Mouse (Mus musculus) lung, embryonic 15.5 days (tissue): ENCODE measurements around the gene Rhd. TPM values are rescaled to one million over a fixed set of nuclear protein-coding genes. Genes with fewer than 3 reads are reported as not detected.
"Not testable (repeated sequence)": the region's sequence is repeated elsewhere in the genome, so short reads cannot be mapped to it uniquely, and the experiment has no call there.

Experiments used
- ATAC-seq: fragments of 200-750 bp; cut with Nextera tagmentation; 2 replicates; pipeline ENCODE4 v1.8.0; 2017; ENCODE audit warnings: moderate number of reproducible peaks, borderline replicate concordance; ENCODE audit not compliant: low FRiP score, low TSS enrichment; ENCODE audit errors: extremely low read depth
- H3K27ac ChIP-seq: fragments of 300-500 bp; sonication (generic); 2 replicates; pipeline ENCODE4 v1.5.1; 2015; ENCODE audit warnings: moderate library complexity, mild to moderate bottlenecking, inconsistent platforms
- H3K27me3 ChIP-seq: fragments of 300-500 bp; sonication (generic); 2 replicates; pipeline ENCODE4 v1.6.1; 2015; ENCODE audit warnings: inconsistent platforms
- H3K36me3 ChIP-seq: fragments of 300-500 bp; sonication (generic); 2 replicates; pipeline ENCODE4 v1.6.1; 2015; ENCODE audit warnings: inconsistent platforms
- H3K4me1 ChIP-seq: fragments of 300-500 bp; sonication (generic); 2 replicates; pipeline ENCODE4 v1.6.1; 2015; ENCODE audit warnings: inconsistent platforms
- H3K4me2 ChIP-seq: fragments of 300-500 bp; sonication (generic); 2 replicates; pipeline ENCODE4 v1.6.1; 2015; ENCODE audit warnings: inconsistent platforms, mild to moderate bottlenecking, moderate library complexity
- H3K4me3 ChIP-seq: fragments of 300-500 bp; sonication (generic); 2 replicates; pipeline ENCODE4 v1.5.1; 2015; ENCODE audit warnings: mild to moderate bottlenecking, inconsistent platforms
- H3K9ac ChIP-seq: fragments of 300-500 bp; sonication (generic); 2 replicates; pipeline ENCODE4 v1.6.1; 2015; ENCODE audit warnings: inconsistent platforms
- H3K9me3 ChIP-seq: fragments of 300-500 bp; sonication (generic); 2 replicates; pipeline ENCODE4 v1.6.1; 2016; ENCODE audit warnings: inconsistent platforms
- WGBS: fragments of 180-500 bp; shearing (Covaris S2); methylation state at CpG from one replicate; pipeline ENCODE4 v1.1.7; 2015; 5-methylcytosine and 5-hydroxymethylcytosine counted together
- polyA plus RNA-seq: library from polyadenylated mRNA; unstranded; fragments of >200 nt; fragmentation: Nextera tagmentation; extraction: Ambion mirVana; gene quantifications from 2 replicates; pipeline ENCODE4 v1.2.1, GENCODE M21; 2015

Rhd gene
- polyA plus RNA-seq, 1 experiment from 2014 or later: 2.3 TPM

GRCm38 (mm10) chr4:134876171-134876570 lies 11.8 kb downstream of the Rhd start:
- Histone ChIP-seq H3K36me3 (no peaks in the 10 kb centered on the region), H3K4me2 (no peak overlapping the region), H3K4me1 (peaks cover 15% of the 10 kb centered on the region), H3K9me3 (no peaks in the 10 kb centered on the region), H3K4me3 (no peak overlapping the region), H3K27ac (no peak overlapping the region), H3K9ac (no peak overlapping the region), H3K27me3 (no peaks in the 10 kb centered on the region)
- ATAC-seq: no peak
- WGBS: 69% methylated on average over 9 of the region's 9 CpGs

DNA sequence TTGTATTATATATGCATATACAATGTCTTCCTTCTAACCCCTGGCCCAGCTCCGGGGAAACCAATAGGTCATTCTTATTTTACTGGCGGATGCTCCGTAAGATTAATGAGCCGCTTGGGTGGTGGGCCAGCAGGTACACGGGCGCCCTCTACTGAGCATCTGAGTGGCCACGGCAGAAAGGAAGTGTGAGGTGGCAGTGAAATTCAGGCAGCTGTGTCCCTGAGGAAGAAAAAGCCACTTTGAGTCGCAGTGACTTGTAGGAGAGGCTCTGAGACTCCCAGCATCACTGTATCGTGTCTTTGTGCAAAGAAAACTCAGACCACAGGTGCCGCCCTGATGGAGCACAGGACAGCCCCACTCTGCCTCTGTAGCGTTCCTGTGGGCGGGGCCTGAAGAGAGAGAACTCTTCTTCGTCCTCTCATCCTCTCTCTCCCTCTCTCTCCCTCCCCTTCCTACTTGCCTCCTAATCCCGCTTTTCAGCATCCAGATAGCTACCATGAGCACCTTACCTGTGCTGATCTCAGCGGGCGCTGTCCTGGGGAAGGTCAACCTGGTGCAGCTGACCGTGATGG lies 15.2 kb downstream of the Rhd start:
- H3K4me2 ChIP-seq: peak overlapping the region; percentile 54
- peak; percentile 28; the same call in 1 of the 2 replicates for ATAC-seq
- no peaks in the 10 kb centered on the region for H3K9me3 ChIP-seq
- H3K4me1 ChIP-seq: peaks cover 8% of the 10 kb centered on the region
- no peaks in the 10 kb centered on the region for H3K36me3 ChIP-seq
- H3K27me3 ChIP-seq: no peaks in the 10 kb centered on the region
- no peak overlapping the region for H3K27ac ChIP-seq
- H3K4me3 ChIP-seq: peak overlapping the region; percentile 24
- no peak overlapping the region for H3K9ac ChIP-seq
- 4% methylated on average over 17 of the region's 17 CpGs for WGBS

DNA sequence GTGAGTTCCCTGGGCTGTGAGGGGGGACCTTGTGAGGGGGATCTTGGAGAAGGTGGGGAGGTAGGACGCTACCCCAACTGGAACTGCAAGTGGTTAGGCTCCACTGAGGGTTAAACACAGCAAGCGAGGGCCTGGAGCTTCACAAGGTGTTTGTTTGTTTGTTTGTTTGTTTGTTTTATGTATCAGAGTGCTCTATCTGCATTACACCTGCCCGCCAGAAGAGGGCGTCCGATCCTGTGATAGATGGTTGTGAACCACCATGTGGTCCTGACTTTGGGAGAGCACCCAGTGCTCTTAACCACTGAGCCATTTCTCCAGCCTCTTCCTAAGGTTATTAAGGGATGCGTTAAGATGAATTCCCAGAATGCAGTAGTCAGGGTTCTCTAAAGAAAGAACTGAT lies 15.7 kb downstream of the Rhd start:
- Histone ChIP-seq H3K9me3 (no peaks in the 10 kb centered on the region), H3K4me1 (peaks cover 8% of the 10 kb centered on the region), H3K36me3 (no peaks in the 10 kb centered on the region), H3K27me3 (no peaks in the 10 kb centered on the region), H3K9ac (no peak overlapping the region), H3K4me2 (peak overlapping the region; percentile 54), H3K4me3 (0 out of 2 replicates have a peak overlapping the region, but pooled peaks have one; percentile 24), H3K27ac (no peak overlapping the region)
- WGBS: 35% methylated on average over 6 of the region's 6 CpGs
- ATAC-seq: no peak

- 19% methylated on average over 7 of the region's 7 CpGs for WGBS
Observed at GRCm38 (mm10) chr4:134883266-134883665, 18.9 kb downstream of the Rhd start.

DNA sequence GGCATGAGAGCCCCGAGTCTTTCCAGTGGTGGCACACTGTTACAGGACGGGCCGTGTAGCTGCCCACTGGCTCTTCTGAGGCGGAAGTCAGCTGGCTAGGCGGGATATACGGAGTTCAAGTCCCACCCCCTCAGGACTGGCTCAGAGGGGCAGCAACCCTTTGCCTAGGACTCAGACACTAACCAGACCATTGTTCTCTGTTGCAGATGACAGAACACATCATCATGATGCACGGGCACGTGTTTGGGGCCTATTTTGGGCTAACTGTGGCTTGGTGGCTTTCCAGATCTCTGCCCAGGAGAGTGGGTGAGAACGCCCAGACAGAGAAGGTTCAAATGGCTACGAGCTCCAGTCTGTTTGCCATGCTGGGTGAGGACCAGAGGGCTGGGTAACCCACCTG lies 19.5 kb downstream of the Rhd start:
- WGBS: 77% methylated on average over 10 of the region's 10 CpGs
- no peak overlapping the region for H3K27ac ChIP-seq
- no peak overlapping the region for H3K4me2 ChIP-seq
- H3K4me3 ChIP-seq: no peak overlapping the region
- ATAC-seq: no peak
- peaks cover 8% of the 10 kb centered on the region for H3K4me1 ChIP-seq
- no peaks in the 10 kb centered on the region for H3K9me3 ChIP-seq
- no peaks in the 10 kb centered on the region for H3K36me3 ChIP-seq
- no peaks in the 10 kb centered on the region for H3K27me3 ChIP-seq
- no peak overlapping the region for H3K9ac ChIP-seq

More at GRCm38 (mm10) chr4:134883266-134883665, 18.9 kb downstream of the Rhd start:
- no peak overlapping the region for H3K4me3 ChIP-seq
- H3K36me3 ChIP-seq: no peaks in the 10 kb centered on the region
- ATAC-seq: no peak
- H3K9ac ChIP-seq: no peak overlapping the region
- no peaks in the 10 kb centered on the region for H3K9me3 ChIP-seq
- peaks cover 8% of the 10 kb centered on the region for H3K4me1 ChIP-seq
- no peak overlapping the region for H3K4me2 ChIP-seq
- no peak overlapping the region for H3K27ac ChIP-seq
- H3K27me3 ChIP-seq: no peaks in the 10 kb centered on the region

- H3K27ac ChIP-seq: no peak overlapping the region
- WGBS: 88% methylated on average over 4 of the region's 4 CpGs
- H3K4me2 ChIP-seq: no peak overlapping the region
- no peak for ATAC-seq
- H3K9ac ChIP-seq: no peak overlapping the region
- no peaks in the 10 kb centered on the region for H3K36me3 ChIP-seq
- no peaks in the 10 kb centered on the region for H3K9me3 ChIP-seq
- H3K27me3 ChIP-seq: no peaks in the 10 kb centered on the region
- H3K4me3 ChIP-seq: no peak overlapping the region
- peaks cover 5% of the 10 kb centered on the region for H3K4me1 ChIP-seq
Observed at GRCm38 (mm10) chr4:134884364-134884763, 20.0 kb downstream of the Rhd start.

DNA sequence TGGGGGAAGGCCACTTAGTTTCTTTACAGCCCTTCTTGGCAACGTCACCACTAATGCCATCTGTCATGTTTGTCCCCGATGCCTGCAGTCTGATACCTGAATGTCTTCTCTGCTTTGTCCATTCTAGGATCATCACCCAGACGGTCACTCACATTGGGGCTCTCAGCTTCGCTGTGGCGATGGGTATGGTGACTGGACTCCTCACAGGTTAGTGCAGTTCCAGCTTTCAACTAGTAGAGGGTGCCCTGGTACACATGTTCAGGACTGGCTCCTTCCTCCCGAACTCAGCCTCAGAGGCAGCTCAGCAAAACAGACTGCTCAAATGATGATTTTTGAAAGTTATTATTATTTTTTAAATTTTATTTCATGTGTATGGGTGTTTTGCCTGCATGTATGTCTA lies 27.8 kb downstream of the Rhd start:
- ATAC-seq: no peak
- Histone ChIP-seq H3K4me2 (no peak overlapping the region), H3K27ac (no peak overlapping the region), H3K4me1 (no peaks in the 10 kb centered on the region), H3K27me3 (no peaks in the 10 kb centered on the region), H3K9me3 (no peaks in the 10 kb centered on the region), H3K36me3 (peaks cover 18% of the 10 kb centered on the region), H3K4me3 (no peak overlapping the region), H3K9ac (no peak overlapping the region)
- 79% methylated on average over 6 of the region's 6 CpGs for WGBS

DNA sequence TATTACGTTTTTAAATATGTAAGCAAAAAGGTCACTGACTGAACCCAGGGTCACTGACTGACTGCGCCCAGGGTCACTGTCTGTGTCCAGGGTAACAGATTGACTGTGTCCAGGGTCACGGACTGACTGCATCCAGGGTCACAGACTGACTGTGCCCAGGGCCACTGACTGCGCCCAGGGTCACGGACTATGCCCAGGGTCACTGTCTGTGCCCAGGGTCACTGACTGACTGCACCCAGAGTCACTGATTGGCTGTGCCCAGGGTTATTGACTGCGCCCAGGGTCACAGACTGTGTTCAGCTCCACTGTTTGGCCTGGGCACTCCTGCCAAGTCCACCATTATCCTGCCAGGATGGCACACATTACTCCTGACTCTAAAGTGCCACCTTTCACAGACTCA lies 32.9 kb downstream of the Rhd start:
- H3K9ac ChIP-seq: no peak overlapping the region
- H3K4me3 ChIP-seq: no peak overlapping the region
- no peak for ATAC-seq
- whole genome bisulfite sequencing: 81% methylated on average over 6 of the region's 6 CpGs
- peaks cover 60% of the 10 kb centered on the region for H3K36me3 ChIP-seq
- no peaks in the 10 kb centered on the region for H3K27me3 ChIP-seq
- H3K4me2 ChIP-seq: no peak overlapping the region
- no peaks in the 10 kb centered on the region for H3K9me3 ChIP-seq
- H3K4me1 ChIP-seq: no peaks in the 10 kb centered on the region
- no peak overlapping the region for H3K27ac ChIP-seq

- Histone ChIP-seq H3K27ac (no peak overlapping the region), H3K4me1 (no peaks in the 10 kb centered on the region), H3K36me3 (peaks cover 87% of the 10 kb centered on the region), H3K4me2 (no peak overlapping the region), H3K4me3 (no peak overlapping the region), H3K27me3 (no peaks in the 10 kb centered on the region), H3K9me3 (no peaks in the 10 kb centered on the region), H3K9ac (no peak overlapping the region)
- 91% methylated on average over 8 of the region's 8 CpGs for WGBS
- no peak for ATAC-seq
Observed at GRCm38 (mm10) chr4:134901126-134901525, 36.8 kb downstream of the Rhd start.

- H3K4me3 ChIP-seq: no peak overlapping the region
- no peaks in the 10 kb centered on the region for H3K27me3 ChIP-seq
- H3K27ac ChIP-seq: no peak overlapping the region
- no peak overlapping the region for H3K9ac ChIP-seq
- H3K36me3 ChIP-seq: peaks cover 89% of the 10 kb centered on the region
- no peaks in the 10 kb centered on the region for H3K9me3 ChIP-seq
- H3K4me2 ChIP-seq: no peak overlapping the region
- no peaks in the 10 kb centered on the region for H3K4me1 ChIP-seq
- no peak for ATAC-seq
- WGBS: 72% methylated on average over 7 of the region's 7 CpGs
Observed at GRCm38 (mm10) chr4:134903046-134903445, 38.7 kb downstream of the Rhd start.

DNA sequence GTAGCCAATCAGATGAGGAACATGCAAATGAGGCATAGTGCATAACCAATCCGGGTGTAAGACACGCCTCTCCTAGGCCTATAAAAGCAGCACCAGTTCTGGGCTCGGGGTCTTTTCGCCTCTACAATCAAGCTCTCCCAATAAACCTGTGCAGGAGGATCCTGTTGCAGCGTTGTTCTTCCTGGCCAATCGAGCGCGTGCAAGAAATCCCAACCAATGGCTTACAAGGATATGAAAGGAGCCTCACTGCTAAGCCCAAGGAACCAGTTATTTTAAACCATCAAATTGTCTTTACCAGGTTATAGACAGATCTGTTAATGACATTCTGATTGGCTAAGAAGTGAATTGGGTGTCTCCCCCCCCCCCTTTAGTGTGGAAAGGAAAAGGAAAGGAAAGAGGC lies 47.1 kb downstream of the Rhd start:
- not testable (repeated sequence) for H3K9ac ChIP-seq, ATAC-seq, H3K4me3 ChIP-seq, H3K4me2 ChIP-seq, H3K27ac ChIP-seq, H3K9me3 ChIP-seq, H3K27me3 ChIP-seq
- Histone ChIP-seq H3K4me1 (peaks cover 17% of the 10 kb centered on the region), H3K36me3 (peaks cover 49% of the 10 kb centered on the region)
- WGBS: 98% methylated on average over 7 of the region's 8 CpGs

GRCm38 (mm10) chr4:134913413-134913812 lies 49.1 kb downstream of the Rhd start:
- peak overlapping the region; percentile 89 for H3K4me3 ChIP-seq
- no peak for ATAC-seq
- no peaks in the 10 kb centered on the region for H3K27me3 ChIP-seq
- H3K4me2 ChIP-seq: peak overlapping the region; percentile 65; the same call in 1 of the 2 replicates
- H3K9ac ChIP-seq: no peak overlapping the region
- H3K27ac ChIP-seq: no peak overlapping the region
- 29% methylated on average over 3 of the region's 3 CpGs for WGBS
- no peaks in the 10 kb centered on the region for H3K9me3 ChIP-seq
- H3K36me3 ChIP-seq: peaks cover 30% of the 10 kb centered on the region
- peaks cover 17% of the 10 kb centered on the region for H3K4me1 ChIP-seq
